Mouse (Mus musculus): ENCODE measurements around the gene Gale.

- TF ChIP-seq CHD2 (IDR thresholded peaks at IDR 0.05; ENCODE audit: low read depth, low read length) (no peak), MAFK (IDR thresholded peaks at IDR 0.05; ENCODE audit: insufficient read depth, low read depth, low read length) (no peak), ZNF384 (IDR thresholded peaks at IDR 0.05; ENCODE audit: low read depth, low read length) (no peak)
Observed at GRCm38 (mm10) chr4:135986943-135987710, 23.6 kb downstream of the Gale start, which contains the start of gene Pithd1.

Data from ES-E14 (cell line).